Mouse (Mus musculus) frontal cortex, postnatal 14 days (tissue): ENCODE measurements around the gene Gjb4.

ENCODE experiments used
- DNase-seq, 2 experiments: peaks; one replicate each; pipeline ENCODE4 v3.0.0; 2022; ENCODE audit warnings: low spot score in 2 of 2

The Gjb4 gene

GRCm38 (mm10) chr4:127353951-127354438 lies at the start of gene Gjb4:
Gene Gjb4 (minus strand): TSS chr4:127354081.
- DNase-seq, result no peak

- DNase-seq, result no peak
Measured at GRCm38 (mm10) chr4:127402614-127403013, 48.7 kb upstream of the Gjb4 start.

- DNase-seq, result no peak
Measured at GRCm38 (mm10) chr4:127402166-127402565, 48.3 kb upstream of the Gjb4 start.

GRCm38 (mm10) chr4:127400165-127401145 lies 46.6 kb upstream of the Gjb4 start:
- DNase-seq, result no peak

GRCm38 (mm10) chr4:127395591-127395990 lies 41.7 kb upstream of the Gjb4 start:
- no peak for DNase-seq

GRCm38 (mm10) chr4:127389645-127390044 lies 35.8 kb upstream of the Gjb4 start:
- no peak for DNase-seq

GRCm38 (mm10) chr4:127377344-127377743 lies 23.5 kb upstream of the Gjb4 start:
- DNase-seq, result no peak

- no peak for DNase-seq
Measured at GRCm38 (mm10) chr4:127375541-127376177, 21.8 kb upstream of the Gjb4 start.

GRCm38 (mm10) chr4:127374645-127375044 lies 20.8 kb upstream of the Gjb4 start:
- no peak for DNase-seq

- no peak for DNase-seq
Measured at GRCm38 (mm10) chr4:127373491-127373890, 19.6 kb upstream of the Gjb4 start.

GRCm38 (mm10) chr4:127371546-127371945 lies 17.7 kb upstream of the Gjb4 start:
- DNase-seq, result no peak

GRCm38 (mm10) chr4:127370447-127370846 lies 16.6 kb upstream of the Gjb4 start:
- DNase-seq, result no peak

GRCm38 (mm10) chr4:127368379-127368973 lies 14.6 kb upstream of the Gjb4 start:
- DNase-seq, result peak; percentile 31 to 73

GRCm38 (mm10) chr4:127365834-127366233 lies 12.0 kb upstream of the Gjb4 start:
- DNase-seq, result no peak

- no peak for DNase-seq
Measured at GRCm38 (mm10) chr4:127365433-127365832, 11.6 kb upstream of the Gjb4 start.

GRCm38 (mm10) chr4:127364431-127364830 lies 10.6 kb upstream of the Gjb4 start:
- DNase-seq, result no peak

- no peak for DNase-seq
Measured at GRCm38 (mm10) chr4:127363331-127363730, 9.4 kb upstream of the Gjb4 start.

GRCm38 (mm10) chr4:127362520-127362919 lies 8.6 kb upstream of the Gjb4 start:
- no peak for DNase-seq

- DNase-seq, result no peak
Measured at GRCm38 (mm10) chr4:127358018-127358417, 4.1 kb upstream of the Gjb4 start, which contains the start of gene Gjb5. Gene Gjb5 (minus strand): TSS chr4:127358181.

- no peak for DNase-seq
Measured at GRCm38 (mm10) chr4:127354506-127355485, 915 bp upstream of the Gjb4 start.

- DNase-seq, result no peak
Measured at GRCm38 (mm10) chr4:127352594-127352993, 1.3 kb downstream of the Gjb4 start.
